8 mouse cellular contexts compared by ENCODE assay signal in genomic region chr14:62761943-62762342, GRCm38 (mm10). TPM values are rescaled to one million over a fixed set of nuclear protein-coding genes. Genes with fewer than 3 reads are reported as not detected.
DNase-seq lines count a peak whose midpoint lies in the region; ATAC-seq and TF ChIP-seq lines count a peak whose summit lies in the region.

No protein-coding gene starts in this region.

- no peak for ATAC-seq in heart, embryonic 14.5 days (ENCODE audit: insufficient number of reproducible peaks, insufficient read depth, low FRiP score, low read depth)
- no peak for ATAC-seq in hindbrain, embryonic 14.5 days (ENCODE audit: low FRiP score)
- no peak for ATAC-seq in neural tube, embryonic 13.5 days (ENCODE audit: low read depth)
- ATAC-seq in activated CD4-positive, CD25-positive, alpha-beta regulatory T cell, adult 4 months: no peak

- TF ChIP-seq EP300 in ES-Bruce4 (IDR thresholded peaks at IDR 0.05; ENCODE audit: insufficient read depth, low read depth, low read length): no peak

- intact Hi-C loops in heart, postnatal 25 days (cut with DNase I): loop anchor here (2.0 to 5.0 kb wide), 3 partner anchors 77 to 180 kb away; no protein-coding TSS in a partner anchor

- no peak for TF ChIP-seq CTCF in ES-Bruce4 (IDR thresholded peaks at IDR 0.05; ENCODE audit: low read depth, low read length)
- no peak for TF ChIP-seq CTCF in liver, adult 2 months (IDR thresholded peaks at IDR 0.05; ENCODE audit: low read depth, low read length)

- no peak for TF ChIP-seq POLR2A in ES-Bruce4 (IDR thresholded peaks at IDR 0.05; ENCODE audit: insufficient read depth, low read length)
- no peak for TF ChIP-seq POLR2A in liver, adult 2 months (IDR thresholded peaks at IDR 0.05; ENCODE audit: extremely low read depth, insufficient read depth, low read length)

- H3K27ac ChIP-seq in heart, embryonic 14.5 days (replicated peaks in 1 of 2; ENCODE audit: control insufficient read depth in 1 of 2, insufficient read depth in 1 of 2, low read depth in 2 of 2, low read length in 2 of 2): peak overlapping the region; percentile 99
- peak overlapping the region; percentile 82 for H3K27ac ChIP-seq in ES-Bruce4 (ENCODE audit: insufficient read depth, low read length)
- peak overlapping the region; percentile 96 for H3K27ac ChIP-seq in hindbrain, embryonic 14.5 days
- peak overlapping the region; percentile 94 for H3K27ac ChIP-seq in liver, adult 2 months (replicated peaks; ENCODE audit: insufficient read depth, low read depth, low read length)
- peak overlapping the region; percentile 98 for H3K27ac ChIP-seq in neural tube, embryonic 13.5 days (replicated peaks)

- no peaks in the 10 kb centered on the region for H3K9me3 ChIP-seq in heart, embryonic 14.5 days (ENCODE audit: control insufficient read depth, low read length)
- no peaks in the 10 kb centered on the region for H3K9me3 ChIP-seq in ES-Bruce4 (replicated peaks; ENCODE audit: control insufficient read depth, insufficient read depth, low read length, poor library complexity, severe bottlenecking)
- H3K9me3 ChIP-seq in hindbrain, embryonic 14.5 days (ENCODE audit: control insufficient read depth, low read length): no peaks in the 10 kb centered on the region
- H3K9me3 ChIP-seq in neural tube, embryonic 13.5 days: no peaks in the 10 kb centered on the region

- peak overlapping the region; percentile 65 to 92 for H3K4me3 ChIP-seq in heart, embryonic 14.5 days (ENCODE audit: control insufficient read depth in 1 of 2, insufficient read depth in 1 of 2, low read depth in 1 of 2, low read length in 2 of 2)
- H3K4me3 ChIP-seq in ES-Bruce4 (ENCODE audit: low read depth, low read length): peak overlapping the region; percentile 87
- peak overlapping the region; percentile 68 for H3K4me3 ChIP-seq in hindbrain, embryonic 14.5 days (replicated peaks; ENCODE audit: low read length)
- peak overlapping the region; percentile 73 for H3K4me3 ChIP-seq in liver, adult 2 months (ENCODE audit: insufficient read depth, low read depth, low read length)
- peak overlapping the region; percentile 96 for H3K4me3 ChIP-seq in neural tube, embryonic 13.5 days

- 3% methylated on average over 11 of the region's 11 CpGs for WGBS in heart, embryonic 14.5 days
- WGBS in hindbrain, embryonic 14.5 days: 5% methylated on average over 11 of the region's 11 CpGs
- WGBS in liver, adult 2 months: 1% methylated on average over 11 of the region's 11 CpGs
- WGBS in neural tube, embryonic 13.5 days: 5% methylated on average over 11 of the region's 11 CpGs

- peaks cover 18% of the 10 kb centered on the region for H3K36me3 ChIP-seq in heart, embryonic 14.5 days (ENCODE audit: control insufficient read depth, insufficient read depth, low read length)
- peaks cover 13% of the 10 kb centered on the region for H3K36me3 ChIP-seq in ES-Bruce4 (ENCODE audit: control insufficient read depth, insufficient read depth, low read length, poor library complexity, severe bottlenecking)
- peaks cover 9% of the 10 kb centered on the region for H3K36me3 ChIP-seq in hindbrain, embryonic 14.5 days (replicated peaks; ENCODE audit: control insufficient read depth, insufficient read depth)
- H3K36me3 ChIP-seq in liver, adult 2 months (ENCODE audit: control insufficient read depth, insufficient read depth, low read length): peaks cover 11% of the 10 kb centered on the region
- peaks cover 8% of the 10 kb centered on the region; the same call in 1 of the 2 replicates for H3K36me3 ChIP-seq in neural tube, embryonic 13.5 days

- peaks cover 5% of the 10 kb centered on the region; the same call in 1 of the 2 replicates for H3K79me2 ChIP-seq in liver, adult 2 months (ENCODE audit: control insufficient read depth, insufficient read depth, low read length)

- no peak for DNase-seq in heart, postnatal 25 days (ENCODE audit: low spot score)
- peak; percentile 47 for DNase-seq in embryo, embryonic 11 days
- peak; percentile 55 for DNase-seq in hindbrain, embryonic 14.5 days (ENCODE audit: low spot score)
- peak; percentile 61 for DNase-seq in liver, adult 2 months (ENCODE audit: extremely low read depth, low read depth, low spot score)

- peaks cover 0 to 19% of the 10 kb centered on the region in 2 experiments; a peak in 2 of 4 replicates for H3K4me1 ChIP-seq in heart, embryonic 14.5 days (ENCODE audit: control insufficient read depth in 2 of 2, insufficient read depth in 2 of 2, low read length in 2 of 2)
- H3K4me1 ChIP-seq in ES-Bruce4 (ENCODE audit: control insufficient read depth, insufficient read depth, low read length): no peaks in the 10 kb centered on the region
- H3K4me1 ChIP-seq in hindbrain, embryonic 14.5 days (replicated peaks; ENCODE audit: control insufficient read depth, insufficient read depth, low read length): peaks cover 21% of the 10 kb centered on the region
- no peaks in the 10 kb centered on the region; the same call in 1 of the 2 replicates for H3K4me1 ChIP-seq in liver, adult 2 months (ENCODE audit: control insufficient read depth, insufficient read depth, low read length)
- H3K4me1 ChIP-seq in neural tube, embryonic 13.5 days (replicated peaks): peaks cover 25% of the 10 kb centered on the region

- no peaks in the 10 kb centered on the region for H3K27me3 ChIP-seq in heart, embryonic 14.5 days (ENCODE audit: control insufficient read depth, insufficient read depth, low read length)
- H3K27me3 ChIP-seq in ES-Bruce4 (ENCODE audit: control insufficient read depth, insufficient read depth, low read length, poor library complexity, severe bottlenecking): no peaks in the 10 kb centered on the region
- no peaks in the 10 kb centered on the region for H3K27me3 ChIP-seq in hindbrain, embryonic 14.5 days (ENCODE audit: control insufficient read depth, insufficient read depth, low read length)
- H3K27me3 ChIP-seq in liver, adult 2 months (ENCODE audit: control insufficient read depth, insufficient read depth, low read length): no peaks in the 10 kb centered on the region
- no peaks in the 10 kb centered on the region for H3K27me3 ChIP-seq in neural tube, embryonic 13.5 days

- H3K4me2 ChIP-seq in heart, embryonic 14.5 days (ENCODE audit: low read length): peak overlapping the region; percentile 87
- peak overlapping the region; percentile 64 for H3K4me2 ChIP-seq in hindbrain, embryonic 14.5 days (replicated peaks)
- H3K4me2 ChIP-seq in neural tube, embryonic 13.5 days: peak overlapping the region; percentile 75

- peak overlapping the region; percentile 89 for H3K9ac ChIP-seq in heart, embryonic 14.5 days (ENCODE audit: low read length)
- peak overlapping the region; percentile 92 for H3K9ac ChIP-seq in ES-Bruce4 (ENCODE audit: low read depth, poor library complexity, severe bottlenecking)
- peak overlapping the region; percentile 84 for H3K9ac ChIP-seq in hindbrain, embryonic 14.5 days
- peak overlapping the region; percentile 86 for H3K9ac ChIP-seq in liver, adult 2 months (ENCODE audit: low read depth, low read length)
- peak overlapping the region; percentile 86 for H3K9ac ChIP-seq in neural tube, embryonic 13.5 days

RNA-seq across cellular contexts. Expression of gene Ints6, which starts 1.0 kb away (rescaled TPM):
- 21.3 and 23.7 TPM in 2 replicates for polyA plus RNA-seq in heart, embryonic 14.5 days (2014; fragmentation: Nextera tagmentation; extraction: Ambion mirVana)
- 10 to 100 TPM; 15.6 to 17.7 TPM for total RNA-seq in heart, postnatal 25 days (2021)
- polyA plus RNA-seq in ES-Bruce4 (2011; ENCODE audit: insufficient read depth, insufficient read length, low read depth, missing spikeins): 46.3 and 48.4 TPM in 2 replicates
- polyA plus RNA-seq in hindbrain, embryonic 14.5 days (2014; fragmentation: Nextera tagmentation; extraction: Ambion mirVana): 21.8 and 24.7 TPM in 2 replicates
- 17.4 and 25.3 TPM in 2 replicates for total RNA-seq in liver, adult 2 months (2014; rRNA removed)
- polyA plus RNA-seq in liver, adult 2 months (2012; rRNA removed): 3.1 and 3.4 TPM in 2 replicates
- polyA plus RNA-seq in neural tube, embryonic 13.5 days (2015; fragmentation: Nextera tagmentation; extraction: Ambion mirVana): 14.4 and 20.3 TPM in 2 replicates
- polyA plus RNA-seq in activated CD4-positive, CD25-positive, alpha-beta regulatory T cell, adult 4 months (2017; shearing (Covaris generic)): 10 to 100 TPM; 14.9 to 20.7 TPM
